Mouse (Mus musculus) bone marrow macrophage, adult 2 months (primary cell): Measurements from ENCODE around the gene Sec22a.

Experiments
- CTCF ChIP-seq: IDR thresholded peaks from 2 replicates; pipeline ENCODE4 v1.5.1; 2012; ENCODE audit warnings: low read depth, mild to moderate bottlenecking, low read length, moderate library complexity
- POLR2A ChIP-seq: IDR thresholded peaks from 2 replicates; pipeline ENCODE4 v1.6.1; 2012; ENCODE audit warnings: mild to moderate bottlenecking, low read depth, low read length, borderline replicate concordance

DNA sequence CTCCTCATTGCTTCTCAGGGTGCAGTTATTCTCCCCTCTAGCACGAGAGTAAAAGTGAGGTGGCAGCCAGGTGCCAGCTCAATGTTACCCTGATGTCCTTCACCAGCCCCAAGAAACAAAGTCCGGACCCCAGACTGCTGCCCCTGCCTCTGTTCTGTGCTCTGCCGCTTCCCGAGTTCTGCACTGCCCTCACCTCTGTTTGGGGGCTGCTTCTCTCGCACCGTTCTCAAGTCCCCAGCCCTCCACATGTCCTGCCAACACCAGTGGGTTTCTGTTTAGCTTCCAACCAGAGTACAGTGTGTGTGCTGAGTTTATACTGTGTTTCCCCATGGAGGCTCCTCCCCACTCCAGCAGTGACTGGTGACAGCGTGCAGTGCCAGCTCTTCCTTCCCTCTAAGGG is 58.5 kb downstream of the Sec22a start:
- no peak for TF ChIP-seq CTCF
- TF ChIP-seq POLR2A, result no peak
